Mouse (Mus musculus) layer of hippocampus, adult 9-10 months (tissue): ENCODE results near the gene Olfr1370.
"Not testable (repeated sequence)": the region's sequence is repeated elsewhere in the genome, so short reads cannot be mapped to it uniquely, and the experiment has no call there.

Experiments used
- DNase-seq: peaks from one replicate; pipeline ENCODE4 v3.0.0; 2022; ENCODE audit warnings: low spot score

The Olfr1370 gene

GRCm38 (mm10) chr13:21074847-21075246 is at the start of gene Olfr1370:
TSS of gene Olfr1370 (minus strand) at chr13:21074947.
- DNase-seq = no peak

GRCm38 (mm10) chr13:21114121-21114520 is 39.4 kb upstream of the Olfr1370 start:
- no peak for DNase-seq

- DNase-seq = not testable (repeated sequence)
Measured at GRCm38 (mm10) chr13:21111183-21111582, 36.4 kb upstream of the Olfr1370 start, which contains the start of gene Olfr1369-ps1. TSS of gene Olfr1369-ps1 (plus strand) at chr13:21111483.

DNA sequence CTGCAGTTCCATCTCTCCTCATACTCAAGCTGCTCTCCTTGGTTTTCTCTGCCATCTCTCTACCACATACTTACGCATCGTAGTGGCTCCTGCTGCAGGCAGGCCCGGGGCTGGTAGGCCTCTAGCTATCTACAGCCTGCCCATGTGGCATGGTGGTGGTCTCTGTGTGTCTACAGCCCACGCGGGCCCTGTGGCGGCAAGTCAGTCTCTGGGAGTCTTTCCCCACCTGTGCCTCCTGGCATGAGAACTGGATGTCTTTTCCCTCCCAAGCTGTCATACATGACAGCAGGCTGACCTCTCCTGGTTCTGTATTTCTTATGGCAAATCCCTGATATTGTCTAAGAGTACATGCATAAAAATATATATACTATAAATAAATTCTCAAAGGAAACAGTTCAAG is 35.7 kb upstream of the Olfr1370 start:
- no peak for DNase-seq

DNA sequence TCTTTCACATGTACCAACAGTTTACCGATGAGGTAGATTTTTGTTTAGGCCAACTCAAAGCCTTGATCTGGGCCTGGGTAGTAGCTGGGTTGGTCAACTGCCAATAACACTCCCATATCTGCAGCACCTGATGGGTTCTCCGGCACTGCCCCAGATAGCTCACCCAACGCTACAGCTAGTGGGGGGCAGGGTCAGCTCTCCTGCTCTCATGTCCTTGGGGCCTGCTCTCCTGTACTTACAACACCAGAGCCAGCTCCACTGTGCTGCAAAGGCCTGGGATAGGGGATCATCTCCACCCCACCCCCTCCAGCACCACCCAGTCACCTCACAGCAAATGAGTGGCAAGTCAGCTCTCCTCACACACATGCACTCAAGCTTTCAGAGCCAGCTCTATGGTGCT is 35.0 kb upstream of the Olfr1370 start:
- DNase-seq = no peak

- DNase-seq = no peak
Measured at GRCm38 (mm10) chr13:21082686-21083085, 7.9 kb upstream of the Olfr1370 start.

- no peak for DNase-seq
Measured at GRCm38 (mm10) chr13:21066021-21066420, 8.7 kb downstream of the Olfr1370 start.

DNA sequence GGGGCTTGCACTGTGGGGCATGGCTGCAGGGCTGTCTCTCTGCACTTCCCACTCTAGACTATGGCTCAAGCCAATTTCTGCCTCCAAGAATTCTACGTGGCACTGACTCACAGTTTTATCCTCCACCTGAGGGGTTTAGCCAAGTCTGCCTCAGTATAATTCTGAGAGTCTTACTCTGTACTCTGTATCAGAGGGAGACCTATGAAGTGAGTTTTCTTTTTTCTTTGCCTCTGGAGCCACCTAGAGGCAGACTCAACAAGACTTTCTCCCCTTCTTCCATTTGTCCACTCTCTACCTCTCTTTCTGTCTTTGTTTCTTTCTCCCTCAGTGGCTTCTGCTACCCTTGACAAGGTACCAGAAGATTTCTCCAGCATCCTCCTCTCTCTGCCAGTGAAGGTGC is 24.6 kb downstream of the Olfr1370 start:
- DNase-seq = no peak

- no peak for DNase-seq
Measured at GRCm38 (mm10) chr13:21040589-21041199, 34.1 kb downstream of the Olfr1370 start.

DNA sequence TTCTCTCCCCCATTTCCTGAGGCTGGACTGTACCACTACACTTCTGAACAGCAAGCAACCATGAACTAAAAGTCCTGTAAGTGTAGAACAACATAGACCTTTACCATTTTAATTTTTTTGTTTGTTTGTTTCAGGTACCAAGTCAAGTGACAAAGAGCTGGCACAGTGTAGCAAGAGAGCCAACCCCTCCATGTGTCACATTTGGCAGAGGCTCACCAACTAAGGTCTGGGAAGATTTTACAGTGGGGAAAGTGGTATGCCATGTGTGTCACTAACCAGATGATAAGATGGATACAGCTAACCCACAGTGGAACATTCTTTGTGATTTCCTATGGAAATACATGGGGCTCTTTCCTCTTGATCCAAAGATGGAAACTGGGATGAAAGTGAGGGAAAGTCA is 38.8 kb downstream of the Olfr1370 start:
- no peak for DNase-seq

GRCm38 (mm10) chr13:21035011-21035410 is 39.7 kb downstream of the Olfr1370 start:
- DNase-seq = no peak

- DNase-seq = no peak
Measured at GRCm38 (mm10) chr13:21033176-21033575, 41.6 kb downstream of the Olfr1370 start.

DNA sequence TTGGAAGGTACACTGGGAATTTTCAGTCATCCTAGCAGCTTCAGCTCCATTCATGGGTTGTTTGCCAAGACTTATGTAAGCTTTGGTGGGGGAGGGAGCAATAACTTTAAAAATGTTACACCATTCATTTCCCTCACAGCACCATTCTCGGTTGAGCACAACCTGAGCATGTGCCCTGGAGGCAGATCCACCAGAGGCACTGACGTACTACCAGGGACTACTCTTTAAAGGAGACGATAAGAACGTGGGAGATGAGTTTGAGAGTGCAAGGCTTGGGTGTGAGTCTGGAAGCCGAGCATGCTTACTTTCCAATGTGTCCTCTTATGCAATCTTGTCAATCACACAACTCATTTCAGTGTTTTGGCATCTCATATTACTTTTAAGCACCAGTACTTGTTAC is 49.9 kb downstream of the Olfr1370 start:
- DNase-seq = no peak
